Mouse (Mus musculus) heart, embryonic 13.5 days (tissue): ENCODE measurements around the gene Fcer1g. TPM values are rescaled to one million over a fixed set of nuclear protein-coding genes. Genes with fewer than 3 reads are reported as not detected.
A peak's percentile ranks its signal among the peaks of the same experiment; 100 is the strongest.

Experiments used
- ATAC-seq: fragments of 200-750 bp; cut with Nextera tagmentation; 2 replicates; pipeline ENCODE4 v1.8.0; 2017; ENCODE audit warnings: moderate TSS enrichment; ENCODE audit not compliant: insufficient number of reproducible peaks, low FRiP score, low TSS enrichment; ENCODE audit errors: extremely low read depth
- H3K27ac ChIP-seq: fragments of 300-500 bp; sonication (generic); replicated peaks from 2 replicates; pipeline ENCODE4 v1.5.1; 2015; ENCODE audit warnings: moderate library complexity, mild to moderate bottlenecking, inconsistent platforms
- H3K27me3 ChIP-seq: fragments of 300-500 bp; sonication (generic); replicated peaks from 2 replicates; pipeline ENCODE4 v1.6.1; 2015; ENCODE audit warnings: mild to moderate bottlenecking, inconsistent platforms
- H3K36me3 ChIP-seq: fragments of 300-500 bp; sonication (generic); 2 replicates; pipeline ENCODE4 v1.6.1; 2015; ENCODE audit warnings: mild to moderate bottlenecking, inconsistent platforms
- H3K4me1 ChIP-seq: fragments of 300-500 bp; sonication (generic); 2 replicates; pipeline ENCODE4 v1.6.1; 2015; ENCODE audit warnings: inconsistent platforms
- H3K4me2 ChIP-seq: fragments of 300-500 bp; sonication (generic); 2 replicates; pipeline ENCODE4 v1.6.1; 2015; ENCODE audit warnings: inconsistent platforms, mild to moderate bottlenecking, moderate library complexity
- H3K4me3 ChIP-seq: fragments of 300-500 bp; sonication (generic); 2 replicates; pipeline ENCODE4 v1.5.1; 2015; ENCODE audit warnings: moderate library complexity, mild to moderate bottlenecking, inconsistent platforms
- H3K9ac ChIP-seq: fragments of 300-500 bp; sonication (generic); 2 replicates; pipeline ENCODE4 v1.6.1; 2015; ENCODE audit warnings: inconsistent platforms, mild to moderate bottlenecking, moderate library complexity
- H3K9me3 ChIP-seq: fragments of 300-500 bp; sonication (generic); 2 replicates; pipeline ENCODE4 v1.6.1; 2016; ENCODE audit warnings: inconsistent platforms
- WGBS: fragments of 180-500 bp; shearing (Covaris S2); methylation state at CpG from one replicate; pipeline ENCODE4 v1.1.7; 2015; ENCODE audit warnings: mixed read lengths; 5-methylcytosine and 5-hydroxymethylcytosine counted together
- polyA plus RNA-seq: library from polyadenylated mRNA; unstranded; fragments of >200 nt; fragmentation: Nextera tagmentation; extraction: Ambion mirVana; gene quantifications from 2 replicates; pipeline ENCODE4 v1.2.1, GENCODE M21; 2015

Gene Fcer1g
- polyA plus RNA-seq, 1 experiment from 2014 or later, result 33.1 TPM

GRCm38 (mm10) chr1:171193093-171193840, 40.9 kb downstream of the Fcer1g start:
- Histone ChIP-seq H3K27me3 (peaks cover 52% of the 10 kb centered on the region), H3K9ac (peak overlapping the region; percentile 65)

GRCm38 (mm10) chr1:171192283-171192682, 41.9 kb downstream of the Fcer1g start:
- H3K27ac ChIP-seq, result no peak overlapping the region
- no peak overlapping the region for H3K4me2 ChIP-seq
- no peak overlapping the region for H3K4me3 ChIP-seq
- no peak for ATAC-seq
- H3K27me3 ChIP-seq, result peaks cover 44% of the 10 kb centered on the region
- WGBS, result 40% methylated on average over 10 of the region's 10 CpGs
- H3K4me1 ChIP-seq, result peaks cover 77% of the 10 kb centered on the region
- H3K9me3 ChIP-seq, result no peaks in the 10 kb centered on the region
- no peaks in the 10 kb centered on the region for H3K36me3 ChIP-seq
- no peak overlapping the region for H3K9ac ChIP-seq

More at GRCm38 (mm10) chr1:171193093-171193840, 40.9 kb downstream of the Fcer1g start:
- Histone ChIP-seq H3K36me3 (no peaks in the 10 kb centered on the region), H3K9me3 (no peaks in the 10 kb centered on the region), H3K4me2 (peak overlapping the region; percentile 87), H3K27ac (0 out of 2 replicates have a peak overlapping the region, but pooled peaks have one; percentile 5), H3K4me3 (peak overlapping the region; percentile 38), H3K4me1 (peaks cover 69% of the 10 kb centered on the region)
- no peak for ATAC-seq
- WGBS, result 9% methylated on average over 18 of the region's 18 CpGs

- peak overlapping the region; percentile 95 for H3K27ac ChIP-seq
- H3K27me3 ChIP-seq, result peaks cover 35% of the 10 kb centered on the region
- peaks cover 86% of the 10 kb centered on the region for H3K4me1 ChIP-seq
- no peak overlapping the region for H3K4me2 ChIP-seq
- H3K9ac ChIP-seq, result no peak overlapping the region
- ATAC-seq, result no peak
- H3K9me3 ChIP-seq, result no peaks in the 10 kb centered on the region
- WGBS, result 92% methylated on average over 9 of the region's 9 CpGs
- H3K36me3 ChIP-seq, result no peaks in the 10 kb centered on the region
- no peak overlapping the region for H3K4me3 ChIP-seq
Measured at GRCm38 (mm10) chr1:171190832-171191231, 43.3 kb downstream of the Fcer1g start.

- Histone ChIP-seq H3K9ac (peak overlapping the region; percentile 58), H3K27ac (peak overlapping the region; percentile 95), H3K9me3 (no peaks in the 10 kb centered on the region), H3K4me3 (peak overlapping the region; percentile 2; the same call in 1 of the 2 replicates), H3K4me2 (peak overlapping the region; percentile 55), H3K36me3 (no peaks in the 10 kb centered on the region), H3K4me1 (peaks cover 82% of the 10 kb centered on the region), H3K27me3 (peaks cover 22% of the 10 kb centered on the region)
- WGBS, result 40% methylated on average over 14 of the region's 14 CpGs
- peak; percentile 61; the same call in 1 of the 2 replicates for ATAC-seq
Measured at GRCm38 (mm10) chr1:171189476-171190114, 44.6 kb downstream of the Fcer1g start.

- H3K9ac ChIP-seq, result peak overlapping the region; percentile 58
- peak overlapping the region; percentile 95 for H3K27ac ChIP-seq
- ATAC-seq, result no peak
- peaks cover 17% of the 10 kb centered on the region for H3K27me3 ChIP-seq
- H3K36me3 ChIP-seq, result no peaks in the 10 kb centered on the region
- peaks cover 82% of the 10 kb centered on the region for H3K4me1 ChIP-seq
- WGBS, result 11% methylated on average over 8 of the region's 8 CpGs
- peak overlapping the region; percentile 55 for H3K4me2 ChIP-seq
- peak overlapping the region; percentile 2; the same call in 1 of the 2 replicates for H3K4me3 ChIP-seq
- no peaks in the 10 kb centered on the region for H3K9me3 ChIP-seq
Measured at GRCm38 (mm10) chr1:171189046-171189445, 45.1 kb downstream of the Fcer1g start.

- no peak for ATAC-seq
- Histone ChIP-seq H3K27me3 (peaks cover 8% of the 10 kb centered on the region), H3K4me3 (no peak overlapping the region), H3K9me3 (no peaks in the 10 kb centered on the region), H3K4me2 (no peak overlapping the region), H3K4me1 (peaks cover 80% of the 10 kb centered on the region), H3K9ac (peak overlapping the region; percentile 58), H3K27ac (peak overlapping the region; percentile 95), H3K36me3 (no peaks in the 10 kb centered on the region)
- WGBS, result 69% methylated on average over 13 of the region's 13 CpGs
Measured at GRCm38 (mm10) chr1:171187851-171188700, 46.1 kb downstream of the Fcer1g start.

GRCm38 (mm10) chr1:171185655-171186054, 48.5 kb downstream of the Fcer1g start:
- no peak overlapping the region for H3K4me2 ChIP-seq
- WGBS, result 64% methylated on average over 8 of the region's 8 CpGs
- H3K27me3 ChIP-seq, result no peaks in the 10 kb centered on the region
- H3K4me3 ChIP-seq, result no peak overlapping the region
- H3K4me1 ChIP-seq, result peaks cover 67% of the 10 kb centered on the region
- no peaks in the 10 kb centered on the region for H3K9me3 ChIP-seq
- H3K36me3 ChIP-seq, result no peaks in the 10 kb centered on the region
- peak overlapping the region; percentile 62 for H3K27ac ChIP-seq
- no peak for ATAC-seq
- 0 out of 2 replicates have a peak overlapping the region, but pooled peaks have one; percentile 3 for H3K9ac ChIP-seq

- Histone ChIP-seq H3K9ac (no peak overlapping the region), H3K27ac (peak overlapping the region; percentile 82), H3K4me3 (no peak overlapping the region), H3K36me3 (no peaks in the 10 kb centered on the region), H3K4me2 (peak overlapping the region; percentile 39; the same call in 1 of the 2 replicates), H3K27me3 (no peaks in the 10 kb centered on the region), H3K9me3 (no peaks in the 10 kb centered on the region), H3K4me1 (peaks cover 58% of the 10 kb centered on the region)
- WGBS, result 68% methylated on average over 7 of the region's 7 CpGs
- no peak for ATAC-seq
Measured at GRCm38 (mm10) chr1:171184314-171184713, 49.9 kb downstream of the Fcer1g start.

- Histone ChIP-seq H3K27me3 (no peaks in the 10 kb centered on the region), H3K27ac (peak overlapping the region; percentile 82), H3K9ac (no peak overlapping the region), H3K36me3 (no peaks in the 10 kb centered on the region), H3K9me3 (no peaks in the 10 kb centered on the region), H3K4me2 (peak overlapping the region; percentile 39), H3K4me1 (peaks cover 51% of the 10 kb centered on the region), H3K4me3 (no peak overlapping the region)
- 43% methylated on average over 3 of the region's 3 CpGs for WGBS
- ATAC-seq, result peak; percentile 54; the same call in 1 of the 2 replicates
Measured at GRCm38 (mm10) chr1:171183620-171184019, 50.5 kb downstream of the Fcer1g start.

GRCm38 (mm10) chr1:171183025-171183424, 51.1 kb downstream of the Fcer1g start:
- Histone ChIP-seq H3K27me3 (no peaks in the 10 kb centered on the region), H3K9me3 (no peaks in the 10 kb centered on the region), H3K9ac (no peak overlapping the region), H3K27ac (no peak overlapping the region), H3K4me3 (no peak overlapping the region), H3K4me1 (peaks cover 45% of the 10 kb centered on the region), H3K4me2 (no peak overlapping the region), H3K36me3 (no peaks in the 10 kb centered on the region)
- WGBS, result 84% methylated on average over 3 of the region's 3 CpGs
- ATAC-seq, result no peak
